Mouse (Mus musculus): ENCODE measurements around the gene Specc1. TPM values are rescaled to one million over a fixed set of nuclear protein-coding genes. Genes with fewer than 3 reads are reported as not detected.

Specc1 gene
- total RNA-seq, 2 experiments from 2014 or later: 38.6 to 39.0 TPM

- DNase-seq (ENCODE audit: low spot score in 2 of 2): no peak
Measured at GRCm38 (mm10) chr11:62243871-62244270, 287.3 kb downstream of the Specc1 start.

DNA sequence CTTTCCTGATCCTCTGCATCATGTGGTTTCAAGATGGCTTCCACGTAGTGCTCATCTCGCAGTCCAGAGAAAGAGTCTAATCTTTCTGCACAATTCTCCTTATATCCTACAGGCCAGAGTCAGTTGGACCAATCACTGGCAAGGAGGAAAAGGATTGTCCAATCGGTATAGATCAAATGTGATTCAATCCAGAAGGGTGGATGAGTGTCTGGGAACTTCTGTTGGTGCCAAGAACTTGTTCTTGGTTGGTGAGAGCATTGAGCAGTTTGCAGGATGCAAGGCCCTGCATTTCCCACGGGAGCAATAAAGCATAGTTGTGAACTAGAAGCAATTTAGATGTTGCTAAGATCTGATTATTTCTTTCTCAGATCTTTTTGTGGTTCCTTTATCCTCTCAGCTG, 287.9 kb downstream of the Specc1 start:
- DNase-seq (ENCODE audit: low spot score in 2 of 2): no peak

DNA sequence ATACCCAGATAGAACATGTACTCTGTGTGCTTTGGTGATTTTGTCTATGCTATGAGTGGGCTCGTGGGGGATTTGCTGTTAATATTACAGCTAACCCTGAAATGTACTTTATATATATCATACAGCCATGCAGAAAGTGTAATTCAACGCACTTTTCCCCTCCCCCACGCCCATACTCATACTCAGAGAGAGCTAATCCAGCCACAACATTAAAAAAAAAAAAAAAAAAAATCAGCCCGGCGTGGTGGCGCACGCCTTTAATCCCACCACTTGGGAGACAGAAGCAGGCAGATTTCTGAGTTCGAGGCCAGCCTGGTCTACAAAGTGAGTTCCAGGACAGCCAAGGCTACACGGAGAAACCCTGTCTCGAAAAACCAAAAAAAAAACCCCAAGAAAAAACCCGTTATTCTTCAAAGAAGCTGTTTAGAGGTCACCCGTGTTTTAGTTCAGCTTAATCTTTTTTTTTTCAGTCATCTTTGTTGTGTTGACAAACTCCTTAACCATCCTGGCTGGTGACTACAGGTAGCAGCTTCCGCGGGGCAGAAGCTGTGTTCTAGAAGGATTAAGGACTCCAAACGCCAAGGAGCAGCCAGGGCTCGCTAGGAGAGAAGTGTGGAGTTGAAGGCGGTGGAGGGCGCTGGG, 291.3 kb downstream of the Specc1 start:
- no peak for DNase-seq (ENCODE audit: low spot score in 2 of 2)

DNA sequence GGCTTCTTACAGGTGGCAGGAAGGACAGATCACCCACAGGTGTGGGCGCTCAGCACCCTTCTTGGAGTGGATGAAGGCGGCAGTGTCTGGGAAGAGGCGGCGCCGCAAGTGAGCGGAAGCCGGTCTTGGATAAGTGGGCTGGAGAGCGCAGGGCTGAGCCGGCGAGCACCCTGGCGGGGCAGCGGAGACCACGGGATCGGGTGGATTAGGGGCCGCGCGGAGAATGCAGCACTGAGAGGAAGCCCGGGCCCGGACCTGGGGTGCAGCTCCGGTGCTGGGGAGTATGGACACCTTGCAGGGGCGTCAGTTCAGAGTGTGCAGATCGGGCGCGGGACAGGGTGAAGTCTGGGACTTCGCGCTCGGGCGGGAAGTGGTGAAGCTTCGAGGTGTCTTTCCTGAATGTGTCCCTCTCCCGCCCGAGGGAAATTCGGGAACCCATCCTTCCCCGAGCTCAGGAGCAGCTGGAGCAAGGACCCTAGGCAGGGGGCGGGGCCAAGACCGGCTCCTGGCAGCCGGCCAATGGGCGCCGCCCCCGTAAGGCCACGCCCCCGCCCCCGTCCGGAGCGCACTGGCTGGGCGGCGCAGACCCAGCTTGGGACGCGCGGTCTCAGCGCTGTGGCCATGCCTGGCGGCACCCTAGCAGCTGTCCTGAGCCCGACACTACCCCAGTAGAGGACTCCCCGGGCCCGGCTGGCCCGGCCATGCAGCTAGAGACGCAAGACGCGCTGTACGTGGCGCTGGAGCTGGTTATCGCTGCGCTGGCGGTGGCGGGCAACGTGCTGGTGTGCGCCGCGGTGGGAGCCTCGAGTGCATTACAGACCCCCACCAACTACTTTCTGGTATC, 292.1 kb downstream of the Specc1 start, which contains the start of gene Adora2b:
TSS of gene Adora2b (plus strand) at position 584 of the 844 bp plus-strand sequence.
- peak; percentile 58 to 73 for DNase-seq (ENCODE audit: low spot score in 2 of 2)

GRCm38 (mm10) chr11:62249266-62250037, 292.9 kb downstream of the Specc1 start:
- peak in 1 of 2 experiments; percentile 52 for DNase-seq (ENCODE audit: low spot score in 2 of 2)

- DNase-seq (ENCODE audit: low spot score in 2 of 2): no peak
Measured at GRCm38 (mm10) chr11:62251047-62251446, 294.5 kb downstream of the Specc1 start.

DNA sequence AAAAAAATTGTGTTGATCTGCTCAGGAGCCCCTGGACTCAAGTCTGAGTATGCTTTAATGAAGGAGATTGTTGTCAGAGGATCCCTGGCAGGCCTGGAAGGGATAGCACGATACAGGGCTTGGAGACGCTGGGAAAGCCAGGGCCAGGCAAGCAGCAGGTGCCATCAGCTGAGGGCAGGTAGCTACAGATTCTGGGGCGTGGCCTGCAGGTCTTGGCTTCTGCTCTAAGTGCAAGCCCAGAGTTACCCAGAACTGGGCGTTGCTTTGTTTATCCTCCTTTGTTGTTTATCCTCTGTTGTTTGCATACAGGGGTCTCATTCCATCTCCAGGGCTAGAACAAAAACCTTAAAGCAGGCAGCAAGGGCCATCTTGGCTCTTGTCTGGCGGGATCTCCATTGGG, 296.8 kb downstream of the Specc1 start:
- no peak for DNase-seq (ENCODE audit: low spot score in 2 of 2)

DNA sequence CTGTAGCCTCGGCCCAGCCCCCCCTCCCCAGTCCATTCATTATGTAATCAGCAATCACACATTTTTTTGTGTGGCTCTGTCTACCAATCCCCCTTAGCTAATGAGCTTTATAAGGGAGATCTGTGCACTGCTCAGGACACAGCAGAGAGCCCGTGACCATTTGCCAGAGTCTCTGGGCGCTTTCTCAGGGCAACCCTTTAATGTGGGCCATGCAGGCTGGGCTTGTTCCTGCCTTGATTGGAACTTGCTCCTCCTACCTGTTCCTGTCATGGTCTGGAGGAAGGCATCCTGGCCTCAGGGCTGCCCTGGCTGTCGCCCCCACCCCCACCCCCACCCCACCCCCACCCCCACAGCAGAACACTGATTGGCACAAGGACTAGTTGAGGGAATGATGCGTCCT, 302.7 kb downstream of the Specc1 start:
- DNase-seq (ENCODE audit: low spot score in 2 of 2): no peak

- peak in 1 of 2 experiments; percentile 33 for DNase-seq (ENCODE audit: low spot score in 2 of 2)
Measured at GRCm38 (mm10) chr11:62263599-62263998, 307.0 kb downstream of the Specc1 start.

DNA sequence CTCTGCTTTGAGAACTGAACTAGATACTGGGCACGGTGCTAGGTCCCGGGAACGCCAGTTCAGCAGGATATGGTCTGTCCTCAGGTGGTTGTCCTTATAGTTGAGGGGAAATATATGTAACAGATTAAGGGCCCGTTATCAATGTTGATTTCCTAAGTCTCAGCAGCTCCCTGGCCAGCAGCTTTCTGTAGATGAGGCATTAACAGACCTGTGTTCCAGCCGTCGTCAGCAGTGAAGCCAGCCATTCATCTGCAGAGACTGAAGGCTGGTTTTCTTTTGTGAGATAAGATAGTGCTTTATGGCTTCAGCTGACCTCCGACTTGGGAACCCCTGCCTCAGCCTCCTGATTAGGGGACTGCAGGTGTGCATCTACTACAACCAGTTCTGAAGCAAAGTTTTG, 307.5 kb downstream of the Specc1 start:
- no peak for DNase-seq (ENCODE audit: low spot score in 2 of 2)

- DNase-seq (ENCODE audit: low spot score in 2 of 2): no peak
Measured at GRCm38 (mm10) chr11:62265642-62266041, 309.1 kb downstream of the Specc1 start.

- no peak for DNase-seq (ENCODE audit: low spot score in 2 of 2)
Measured at GRCm38 (mm10) chr11:62266466-62267214, 310.1 kb downstream of the Specc1 start.

DNA sequence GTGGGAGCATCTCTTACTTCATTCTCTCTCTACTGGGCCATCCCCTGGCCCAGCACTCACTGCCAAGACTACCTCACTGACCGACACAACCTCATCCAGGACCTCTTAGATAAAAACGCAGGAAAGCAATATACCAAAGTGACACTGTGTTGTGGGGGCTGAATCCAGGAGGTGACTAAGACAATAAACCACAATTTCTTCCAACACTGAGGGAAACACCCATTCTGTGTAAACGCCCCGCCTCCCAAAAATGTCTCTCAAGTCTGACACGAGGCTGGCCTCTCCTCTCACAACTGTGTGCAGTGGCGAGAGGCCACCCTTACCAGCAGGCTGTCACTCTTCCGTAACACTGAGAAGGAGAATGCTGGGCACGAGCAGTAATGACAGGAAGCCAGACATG, 311.8 kb downstream of the Specc1 start:
- DNase-seq (ENCODE audit: low spot score in 2 of 2): no peak

DNA sequence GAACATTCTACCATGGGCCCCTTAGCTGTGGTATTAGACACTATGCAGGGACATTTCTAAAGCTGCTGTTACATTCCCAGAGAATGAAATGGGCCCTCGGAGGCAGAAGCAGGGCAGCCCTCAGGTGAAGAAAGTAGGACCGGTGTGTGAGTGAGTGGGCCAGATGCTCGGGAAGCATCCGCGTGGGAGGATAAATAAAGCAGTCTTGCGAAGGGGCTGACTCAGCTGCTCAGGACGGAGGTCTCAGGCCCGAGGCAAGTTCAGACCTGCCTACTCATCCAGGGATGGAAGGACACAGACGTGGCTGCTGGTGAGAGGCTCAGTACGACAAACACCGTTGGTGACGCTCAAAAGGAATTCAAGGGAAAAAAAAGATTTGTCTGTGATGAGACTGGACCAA, 312.5 kb downstream of the Specc1 start:
- no peak for DNase-seq (ENCODE audit: low spot score in 2 of 2)

- DNase-seq (ENCODE audit: low spot score in 2 of 2): no peak
Measured at GRCm38 (mm10) chr11:62270851-62271250, 314.3 kb downstream of the Specc1 start.

Other genes starting within 250 kb of the Specc1 start
- gene Slc5a10, start 235.9 kb upstream of the Specc1 start, total RNA-seq (2021): under 1 TPM in 1 of 2 experiments, not detected in 1; 0.69 TPM
- gene Prpsap2, start 194.7 kb upstream of the Specc1 start, total RNA-seq (2021): 10 to 100 TPM; 38.3 to 41.0 TPM
- gene Ulk2, start 101.7 kb upstream of the Specc1 start, total RNA-seq (2021): 100 to 1,000 TPM in 1 of 2 experiments, 10 to 100 TPM in 1; 96.7 to 100 TPM
- gene Akap10, start 26.5 kb upstream of the Specc1 start, total RNA-seq (2021): 10 to 100 TPM; 26.4 to 31.2 TPM

All from layer of hippocampus, postnatal 10 days (tissue).